Mouse (Mus musculus): ENCODE results near the gene Ank.

DNA sequence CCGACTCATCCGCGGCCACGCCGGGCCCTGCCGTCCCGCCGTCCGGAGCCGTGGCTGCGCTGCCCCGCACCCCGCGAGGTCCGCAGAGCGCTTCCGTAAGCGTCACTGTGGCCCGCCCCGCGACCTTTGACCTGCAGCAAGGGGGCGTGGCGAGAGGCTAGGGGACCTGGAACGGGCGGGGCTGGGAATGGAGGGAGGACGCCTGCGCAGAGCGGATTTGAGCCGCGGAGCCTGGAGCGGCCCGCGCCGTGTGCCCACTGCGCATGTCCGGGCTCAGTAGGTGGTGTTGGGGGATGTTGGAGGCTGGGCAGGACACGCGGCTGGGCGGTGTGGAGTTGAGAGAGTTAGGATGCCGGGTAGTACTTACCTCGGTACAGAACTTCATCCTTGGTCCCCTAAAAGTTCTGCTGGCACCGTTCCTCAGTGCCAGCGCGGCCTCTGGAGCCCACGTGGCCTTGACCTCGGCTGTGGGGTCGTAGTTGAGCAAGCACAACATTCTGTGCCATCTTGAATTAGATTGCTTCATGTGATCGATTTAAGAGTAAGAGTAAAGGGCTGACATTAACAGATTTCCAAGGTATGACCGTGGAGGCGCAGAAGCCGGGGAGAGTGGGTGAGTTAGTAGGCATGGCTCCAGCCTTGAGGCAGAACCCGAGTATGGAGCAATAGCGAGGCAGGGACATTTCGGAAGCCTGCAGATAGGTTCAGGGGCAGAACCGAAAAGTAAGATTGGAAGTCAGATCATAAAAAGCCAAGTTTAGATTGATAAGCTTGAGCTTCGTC, 164.3 kb downstream of the Ank start, which contains the start of gene Otulin:
- no peak for TF ChIP-seq CTCF (conservative IDR thresholded peaks at IDR 0.05; ENCODE audit: low read length)
- no peak for TF ChIP-seq POU5F1 (IDR thresholded peaks at IDR 0.05; ENCODE audit: borderline replicate concordance, low read length)
- no peak for TF ChIP-seq NANOG (IDR thresholded peaks at IDR 0.05; ENCODE audit: borderline replicate concordance, low read length)

Measured in E14TG2a.4 (cell line).